Mouse (Mus musculus) gastrocnemius, postnatal 4 days (tissue): ENCODE measurements around the gene Pnldc1. TPM values are rescaled to one million over a fixed set of nuclear protein-coding genes. Genes with fewer than 3 reads are reported as not detected.

Experiments used
- DNase-seq, 2 experiments: peaks; one replicate each; pipeline ENCODE4 v3.0.0; 2021 to 2022; ENCODE audit warnings: low spot score in 2 of 2, mixed read lengths in 2 of 2
- microRNA-seq: library from miRNA; unstranded; fragments of <30 nt; microRNA quantifications from one replicate; pipeline ENCODE4 v1.2.0, GENCODE M21; 2021
- total RNA-seq, 2 experiments: library from RNA; stranded (reverse); gene quantifications; 2 replicates each; pipeline ENCODE4 v1.2.3; 2021

Pnldc1 gene
- total RNA-seq, 2 experiments from 2014 or later, result 0.31 to 2.0 TPM

GRCm38 (mm10) chr17:12859006-12859520 lies 51.0 kb downstream of the Pnldc1 start:
- no peak for DNase-seq

GRCm38 (mm10) chr17:12858072-12858471 lies 52.0 kb downstream of the Pnldc1 start:
- peak in 1 of 2 experiments; percentile 30 for DNase-seq

DNA sequence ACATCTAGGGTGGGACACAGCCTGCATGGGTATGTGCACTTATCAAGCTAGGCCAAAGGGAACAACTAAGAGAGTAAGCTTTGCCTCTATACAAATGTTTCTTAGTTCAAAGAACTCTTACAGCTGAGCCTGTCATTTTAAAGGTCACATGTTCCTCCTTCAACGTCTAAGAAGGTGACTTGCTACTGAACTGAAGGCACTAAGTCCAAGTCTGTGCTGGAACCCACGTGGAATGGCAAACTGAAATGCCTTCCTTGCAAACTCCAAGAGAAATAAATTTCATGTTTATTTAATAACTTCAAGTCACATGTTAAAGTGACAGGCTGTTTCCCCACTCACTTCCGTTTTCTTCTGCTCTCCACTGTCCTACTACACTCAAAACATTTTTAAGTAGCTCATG lies 52.6 kb downstream of the Pnldc1 start:
- no peak for DNase-seq

DNA sequence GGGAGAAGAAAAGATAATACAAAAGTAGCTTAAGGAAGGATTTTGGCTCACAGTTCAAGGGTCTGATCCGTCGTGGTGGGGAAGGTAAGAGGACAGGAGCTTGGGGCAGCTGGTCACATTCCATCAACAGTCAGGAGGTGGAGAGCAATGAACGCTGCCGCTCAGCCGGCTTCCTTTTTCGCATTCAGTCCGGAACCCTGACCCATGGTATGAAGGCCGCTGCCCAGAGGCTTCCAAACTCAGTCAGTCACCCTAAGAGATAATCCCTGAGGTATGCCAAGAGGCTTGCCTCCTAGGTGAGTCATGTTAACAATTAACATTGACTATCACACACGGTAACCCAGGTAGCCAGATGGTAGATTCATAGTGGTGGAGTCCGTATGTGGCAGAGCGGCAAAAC lies 55.6 kb downstream of the Pnldc1 start:
- DNase-seq, result no peak

- DNase-seq, result no peak
These were observed 56.2 kb downstream of the Pnldc1 start for GRCm38 (mm10) chr17:12853821-12854220.

GRCm38 (mm10) chr17:12851689-12852088 lies 58.3 kb downstream of the Pnldc1 start:
- DNase-seq, result no peak

GRCm38 (mm10) chr17:12849778-12850382 lies 60.1 kb downstream of the Pnldc1 start:
- DNase-seq, result no peak

GRCm38 (mm10) chr17:12847736-12848135 lies 62.3 kb downstream of the Pnldc1 start:
- DNase-seq, result no peak

GRCm38 (mm10) chr17:12846474-12846873 lies 63.6 kb downstream of the Pnldc1 start:
- DNase-seq, result peak in 1 of 2 experiments; percentile 66

GRCm38 (mm10) chr17:12845862-12846261 lies 64.2 kb downstream of the Pnldc1 start:
- DNase-seq, result no peak

- no peak for DNase-seq
These were observed 65.5 kb downstream of the Pnldc1 start for GRCm38 (mm10) chr17:12844540-12844939.

- DNase-seq, result no peak
These were observed 66.2 kb downstream of the Pnldc1 start for GRCm38 (mm10) chr17:12843826-12844225.

- no peak for DNase-seq
These were observed 70.4 kb downstream of the Pnldc1 start for GRCm38 (mm10) chr17:12839475-12840267.

Small RNA genes lying within 50 kb of the gene (microRNA-seq; reads per million reads assigned to microRNA genes)
- gene Gm24085, result not detected

Other genes with a start within 250 kb of the Pnldc1 start
- not detected for gene Slc22a1, start 234.4 kb downstream of the Pnldc1 start, total RNA-seq
- gene Igf2r, start 140.6 kb downstream of the Pnldc1 start, total RNA-seq, result 100 to 1,000 TPM; 178 to 206 TPM
- gene Mas1, start 42.1 kb downstream of the Pnldc1 start, total RNA-seq, result 1 to 10 TPM; 1.3 to 1.6 TPM
- 1 to 10 TPM; 1.8 to 2.0 TPM for gene Mrgprh, start 34.2 kb downstream of the Pnldc1 start, total RNA-seq
- 100 to 1,000 TPM; 290 to 292 TPM for gene Tcp1, start 5.5 kb upstream of the Pnldc1 start, total RNA-seq
- 10 to 100 TPM; 81.4 to 83.4 TPM for gene Mrpl18, start 6.1 kb upstream of the Pnldc1 start, total RNA-seq
- gene Acat3, start 30.4 kb upstream of the Pnldc1 start, total RNA-seq, result under 1 TPM in 1 of 2 experiments, not detected in 1; 0.49 TPM
- gene Acat2, start 50.5 kb upstream of the Pnldc1 start, total RNA-seq, result 10 to 100 TPM; 23.3 to 26.6 TPM
- 10 to 100 TPM; 51.2 to 58.4 TPM for gene Wtap, start 83.9 kb upstream of the Pnldc1 start, total RNA-seq
- gene Sod2, start 96.6 kb upstream of the Pnldc1 start, total RNA-seq, result 100 to 1,000 TPM; 184 to 217 TPM
- not detected for gene Gpr31b, start 142.1 kb upstream of the Pnldc1 start, total RNA-seq
- under 1 TPM; 0.37 to 0.39 TPM for gene Tcp10b, start 150.9 kb upstream of the Pnldc1 start, total RNA-seq
- gene Unc93a, start 221.6 kb upstream of the Pnldc1 start, total RNA-seq, result under 1 TPM in 1 of 2 experiments, not detected in 1; 0.34 TPM